Mouse (Mus musculus) thymus, postnatal 4 days (tissue): Measurements from ENCODE around the gene Rabgef1.

Experiments
- DNase-seq: peaks from one replicate; pipeline ENCODE4 v3.0.0; 2021

Rabgef1 gene

DNA sequence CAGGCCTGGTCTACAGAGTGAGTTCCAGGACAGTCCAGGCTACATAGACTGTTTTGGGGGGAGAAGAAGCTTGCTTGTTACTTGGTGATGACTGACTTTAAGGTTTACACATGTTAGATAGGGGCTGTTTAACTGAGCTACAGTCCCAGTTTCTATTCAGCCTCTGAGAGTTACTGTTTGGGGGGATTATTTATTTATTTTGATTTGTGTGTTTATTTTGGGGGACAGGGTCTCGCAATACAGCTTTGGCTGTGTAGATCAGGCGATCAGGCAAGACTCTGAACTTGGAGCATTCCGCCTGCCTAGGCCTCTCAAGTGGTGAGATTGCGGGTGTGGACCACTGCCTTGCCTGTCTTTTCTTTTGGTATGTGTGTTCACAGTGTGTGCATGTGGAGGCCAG is 1.4 kb downstream of the Rabgef1 start:
- no peak for DNase-seq

DNA sequence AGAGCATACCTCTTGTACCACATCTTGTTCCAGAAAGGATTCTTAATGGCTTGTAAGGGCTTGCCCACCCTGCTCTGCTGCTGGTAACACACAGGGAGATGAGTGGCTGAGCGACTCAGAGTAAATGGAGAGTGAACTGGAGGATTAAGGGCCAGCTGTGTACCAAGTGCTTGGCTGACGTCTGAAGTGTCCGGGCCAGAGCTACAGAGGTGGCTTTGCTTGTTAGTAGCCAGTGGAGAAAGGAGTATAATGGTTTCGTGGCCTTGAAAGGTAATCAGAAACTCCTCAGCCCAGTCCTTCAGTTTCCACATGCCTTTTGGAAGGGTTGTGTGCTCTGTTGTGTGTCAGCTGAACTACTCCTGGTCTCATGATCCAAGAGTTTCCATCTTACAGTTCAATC is 6.3 kb downstream of the Rabgef1 start:
- DNase-seq, result no peak

DNA sequence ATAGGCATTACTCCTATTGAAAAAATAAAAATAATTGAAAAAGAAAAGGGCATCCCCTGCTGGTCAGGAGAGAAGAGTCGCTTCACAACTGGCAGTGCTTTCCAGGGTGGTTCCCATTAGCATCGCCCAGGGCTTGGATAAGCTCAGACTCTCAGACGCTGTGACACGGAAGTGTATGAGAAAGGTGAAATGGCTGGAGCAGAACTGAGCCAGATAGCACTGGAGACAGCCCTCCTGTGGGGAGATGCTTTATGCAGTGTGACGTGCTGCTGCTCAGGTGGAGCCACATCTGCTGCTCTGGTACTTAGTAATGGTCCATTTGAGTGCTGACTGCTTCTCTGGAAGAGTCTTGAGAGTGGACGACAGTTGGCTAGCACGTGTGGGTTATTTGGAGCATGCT is 8.8 kb downstream of the Rabgef1 start:
- no peak for DNase-seq

DNA sequence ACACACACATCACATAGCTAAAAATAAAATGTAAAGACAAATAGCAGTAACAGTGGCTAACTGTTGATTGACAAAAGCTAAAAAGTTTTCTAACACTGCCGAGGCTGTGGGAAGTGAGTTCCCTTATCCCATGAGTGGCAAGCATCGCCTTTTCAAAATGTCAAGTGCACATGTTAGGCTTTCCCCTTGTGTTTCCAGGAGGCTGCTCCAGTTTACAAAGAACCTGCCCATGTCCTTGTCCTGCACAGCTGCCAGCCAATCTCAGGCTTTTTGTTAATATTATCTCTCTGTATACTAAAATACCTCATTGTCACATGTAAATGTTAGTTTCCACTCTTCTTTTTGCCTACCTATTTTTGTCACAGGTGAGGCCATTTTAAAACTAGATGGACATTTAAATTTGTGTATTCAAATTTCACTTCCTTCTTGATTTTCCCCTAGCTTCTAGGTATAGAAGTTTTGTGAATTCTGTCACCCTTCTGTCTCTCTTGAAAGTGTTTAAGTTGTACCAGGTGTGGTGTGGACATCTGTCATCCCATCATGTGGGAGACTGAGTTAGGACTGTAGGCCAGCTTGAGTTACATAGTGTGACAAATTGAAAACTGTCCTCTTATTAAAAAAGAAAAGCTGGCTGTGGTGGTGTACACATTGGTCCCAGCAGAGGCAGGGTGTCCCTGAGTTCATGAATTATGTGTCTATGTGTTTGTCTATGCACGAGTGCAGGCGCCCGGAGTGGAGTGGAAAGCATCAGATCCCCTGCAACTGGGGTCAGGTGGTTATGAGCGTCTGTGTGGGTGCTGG is 10.3 kb downstream of the Rabgef1 start:
- DNase-seq, result no peak

- no peak for DNase-seq
These were observed 10.9 kb downstream of the Rabgef1 start for GRCm38 (mm10) chr5:130182541-130182821.

DNA sequence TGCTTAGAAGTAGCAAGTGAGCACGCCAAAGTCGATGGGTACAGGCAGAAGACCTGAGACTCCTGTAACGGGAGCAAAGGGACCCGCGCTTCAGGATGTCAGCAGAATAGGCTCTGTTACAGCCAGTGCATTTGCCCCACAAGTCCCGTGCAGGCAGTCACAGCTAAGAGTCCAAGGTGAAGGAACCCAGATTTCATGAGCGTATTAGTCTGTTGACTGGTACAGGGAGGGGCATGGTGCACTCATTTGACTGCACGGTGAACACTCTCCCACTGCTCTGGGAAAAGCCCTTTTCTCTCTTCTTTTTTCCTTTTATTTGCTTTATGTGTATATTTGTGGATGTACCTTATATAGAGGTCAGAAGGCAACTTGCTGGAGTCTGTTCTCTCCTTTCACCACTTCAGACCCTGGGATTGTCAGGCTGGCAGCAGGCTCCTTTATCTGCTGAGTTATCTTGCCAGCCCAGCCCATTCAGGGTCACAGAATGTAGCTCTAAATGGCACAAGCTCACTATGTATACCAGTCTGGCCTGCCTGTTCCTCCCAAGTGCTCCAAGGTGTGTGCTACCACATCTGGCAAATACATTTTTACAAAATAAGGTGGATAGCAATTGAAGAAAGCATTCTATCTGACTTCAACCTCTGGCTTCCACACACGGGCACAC is 12.7 kb downstream of the Rabgef1 start:
- DNase-seq, result no peak

DNA sequence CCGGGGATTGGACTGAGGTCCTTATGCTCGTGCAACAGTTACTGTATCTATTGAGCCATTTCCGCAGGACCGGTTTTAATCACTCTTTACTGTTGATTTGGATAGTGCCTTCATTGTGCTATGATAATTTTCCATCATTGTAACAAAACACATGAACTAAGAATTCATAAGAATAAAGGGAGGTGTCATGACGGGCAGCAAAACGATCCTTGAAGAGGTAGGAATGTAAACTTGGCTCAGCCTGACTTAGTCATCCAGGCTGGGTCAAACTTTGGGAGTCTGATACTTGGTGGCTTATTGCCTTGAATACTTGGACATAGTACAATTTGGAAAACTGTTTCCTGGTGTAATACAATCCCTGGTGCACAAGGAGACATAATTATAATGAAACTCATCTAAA is 13.7 kb downstream of the Rabgef1 start:
- DNase-seq, result no peak

GRCm38 (mm10) chr5:130187383-130187782 is 15.8 kb downstream of the Rabgef1 start:
- DNase-seq, result no peak

DNA sequence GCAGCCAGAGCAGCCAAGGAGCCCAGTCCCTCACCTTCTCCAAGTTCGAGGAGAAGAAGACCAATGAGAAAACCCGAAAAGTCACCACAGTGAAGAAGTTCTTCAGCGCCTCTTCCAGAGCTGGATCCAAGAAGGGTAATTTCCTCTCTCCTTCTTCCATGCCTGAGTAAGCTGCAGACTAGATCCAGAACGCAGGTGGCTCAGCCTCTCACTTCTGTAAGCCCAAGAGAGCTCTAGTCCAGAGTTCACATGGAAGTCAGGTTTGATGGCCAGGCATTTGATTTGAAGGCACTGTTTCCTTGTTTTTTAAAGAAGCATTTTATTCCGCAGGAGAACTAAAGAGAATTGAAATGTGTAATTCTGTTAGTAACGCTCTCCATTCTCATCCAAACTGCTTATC is 19.3 kb downstream of the Rabgef1 start:
- no peak for DNase-seq

GRCm38 (mm10) chr5:130191865-130192264 is 20.3 kb downstream of the Rabgef1 start:
- DNase-seq, result no peak

DNA sequence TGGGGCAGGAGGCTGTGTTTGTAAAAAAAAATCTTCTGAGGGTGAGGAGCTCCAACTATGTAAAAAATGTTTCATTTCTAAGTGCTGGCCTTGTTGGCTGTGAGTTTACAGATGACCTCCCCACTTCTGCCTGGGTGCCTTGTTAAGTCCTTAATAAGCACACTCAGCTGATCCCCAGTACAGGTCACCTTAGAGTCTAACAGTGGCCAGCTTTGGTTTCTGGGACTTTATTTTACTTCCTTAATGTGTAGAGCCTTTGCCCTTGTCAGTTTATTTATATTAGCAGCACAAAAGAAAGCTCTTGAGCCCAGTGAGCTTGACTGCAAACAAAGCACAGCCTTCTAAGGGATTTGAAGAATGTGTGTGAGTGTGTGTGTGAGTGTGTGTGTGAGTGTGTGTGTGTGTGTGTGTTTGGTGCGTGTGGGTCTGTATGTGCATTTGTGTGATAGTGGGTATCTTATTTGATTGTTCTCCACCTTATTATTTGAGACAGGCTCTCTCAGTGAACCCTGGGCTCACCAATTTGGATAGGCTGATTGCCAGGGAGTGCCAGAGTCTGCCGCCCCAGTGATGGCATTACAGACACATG is 20.9 kb downstream of the Rabgef1 start:
- no peak for DNase-seq

GRCm38 (mm10) chr5:130193760-130194159 is 22.2 kb downstream of the Rabgef1 start:
- DNase-seq, result no peak

DNA sequence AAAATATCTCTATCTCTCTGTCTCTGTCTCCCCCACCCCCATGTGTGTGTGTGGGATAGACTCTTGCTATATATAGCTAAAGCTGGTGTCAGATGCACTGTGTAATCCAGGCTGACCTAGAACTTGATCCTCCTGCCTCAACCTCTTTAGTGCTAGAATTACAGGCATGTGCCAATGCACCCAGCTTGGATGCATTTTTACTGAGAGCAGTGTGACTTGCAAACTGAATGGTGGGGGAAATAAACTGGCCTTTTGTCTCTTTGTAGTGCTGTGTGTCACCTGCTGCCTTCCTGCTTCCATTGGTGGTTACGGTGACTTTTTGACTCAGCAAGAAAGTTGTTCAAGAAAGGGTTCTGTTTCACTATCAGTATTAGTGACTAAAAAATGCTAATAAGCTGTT is 24.7 kb downstream of the Rabgef1 start:
- DNase-seq, result no peak

DNA sequence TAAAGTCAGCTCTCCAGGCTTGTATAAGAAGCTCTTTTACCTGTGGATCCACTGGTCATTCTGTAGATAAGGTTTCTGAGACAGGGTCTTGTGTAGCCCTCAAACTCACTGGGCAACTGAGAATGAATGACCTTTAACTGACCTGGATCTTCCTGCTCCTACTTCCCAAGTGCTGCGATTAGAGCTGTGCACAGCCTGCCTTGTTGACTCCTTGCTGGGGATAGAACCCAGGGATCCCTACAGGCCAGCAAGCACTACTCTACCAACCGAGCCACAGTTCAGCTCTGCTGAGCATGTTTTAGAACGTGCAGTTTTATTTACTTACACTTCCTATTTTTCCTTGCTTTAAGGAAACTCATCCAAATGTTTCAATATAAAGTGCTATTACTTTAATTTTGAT is 25.9 kb downstream of the Rabgef1 start:
- DNase-seq, result no peak

DNA sequence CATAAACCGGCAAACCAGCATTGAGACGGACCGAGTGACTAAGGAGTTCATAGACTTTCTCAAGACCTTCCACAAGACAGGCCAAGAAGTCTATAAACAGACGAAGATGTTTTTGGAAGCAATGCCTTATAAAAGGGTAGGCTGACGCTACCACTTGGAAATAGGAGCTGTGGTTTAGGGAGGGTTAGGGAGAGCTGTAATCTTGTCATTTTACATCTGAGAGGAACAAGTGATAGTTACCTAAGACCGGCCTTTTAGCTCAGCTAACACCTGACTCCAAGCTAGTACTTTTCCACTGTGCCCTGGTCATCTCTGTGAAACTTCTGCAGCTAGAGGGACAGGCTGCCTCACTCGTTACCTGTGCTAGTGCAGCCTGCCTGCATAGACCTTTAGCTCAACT is 26.4 kb downstream of the Rabgef1 start:
- no peak for DNase-seq

DNA sequence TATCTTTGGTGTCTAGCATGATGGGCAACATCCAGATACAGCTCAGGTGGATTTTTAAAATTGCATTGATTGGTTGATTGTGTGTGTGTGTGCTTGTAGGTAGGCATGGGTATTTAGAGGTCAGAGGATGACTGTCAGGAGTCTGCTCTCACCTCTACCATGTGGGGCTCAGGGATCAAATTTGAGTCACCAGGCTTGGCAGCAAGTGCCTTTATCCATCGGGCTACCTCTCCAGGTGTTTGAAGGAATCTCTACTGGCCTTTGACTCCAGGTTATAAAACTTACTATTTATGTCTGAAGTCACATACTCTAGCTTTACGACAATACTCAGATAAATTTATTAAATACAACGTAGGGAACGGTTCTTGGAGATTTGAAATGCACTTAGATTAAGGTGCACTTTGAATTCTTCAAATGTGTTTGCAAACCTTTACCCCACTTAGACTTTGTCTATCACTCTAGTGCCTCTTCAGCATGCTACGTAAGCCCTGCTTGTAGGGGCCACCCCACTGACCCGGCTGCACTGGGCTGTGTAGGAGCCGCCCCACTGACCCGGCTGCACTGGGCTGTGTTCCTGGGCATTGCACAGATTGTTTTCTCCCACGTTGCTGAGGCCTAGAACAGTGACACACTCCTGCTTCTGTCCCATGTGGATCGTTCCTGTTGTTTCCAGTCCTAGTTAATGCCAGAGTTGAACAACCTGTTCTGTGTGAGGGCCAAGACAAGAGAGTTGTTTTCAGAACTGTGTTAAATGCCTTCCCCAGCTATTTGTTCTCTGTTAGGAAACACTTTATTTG is 28.8 kb downstream of the Rabgef1 start:
- DNase-seq, result no peak

- no peak for DNase-seq
These were observed 32.4 kb downstream of the Rabgef1 start for GRCm38 (mm10) chr5:130203948-130204347.

- no peak for DNase-seq
These were observed 33.0 kb downstream of the Rabgef1 start for GRCm38 (mm10) chr5:130204560-130204959.

DNA sequence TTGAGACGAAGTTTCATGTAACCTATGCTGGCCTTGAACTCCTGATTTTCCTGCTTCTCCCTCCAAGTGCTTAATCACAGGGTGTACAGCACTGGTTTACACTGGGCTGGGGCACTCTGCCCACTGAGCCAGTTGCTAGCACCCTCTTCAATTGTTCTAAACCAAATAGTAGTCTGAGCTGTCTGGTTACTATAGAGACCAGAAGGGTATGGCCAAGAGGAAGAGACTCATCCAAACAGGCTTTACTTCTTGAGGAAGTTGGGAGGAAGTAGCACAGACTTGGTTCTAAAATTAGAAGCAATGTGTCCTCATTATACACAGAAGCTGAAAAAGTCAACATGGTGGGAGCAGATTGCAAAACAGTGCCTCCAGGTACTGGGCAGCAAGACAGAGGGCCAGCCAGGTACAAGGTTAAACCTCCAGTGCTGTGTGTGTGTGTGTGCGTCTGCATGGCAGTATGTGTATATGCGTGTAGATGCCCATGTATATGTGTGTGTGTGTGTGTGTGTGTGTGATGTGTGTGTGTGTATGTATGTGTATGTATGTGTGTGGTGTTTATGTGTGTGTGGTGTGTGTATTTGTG is 33.9 kb downstream of the Rabgef1 start:
- DNase-seq, result no peak

DNA sequence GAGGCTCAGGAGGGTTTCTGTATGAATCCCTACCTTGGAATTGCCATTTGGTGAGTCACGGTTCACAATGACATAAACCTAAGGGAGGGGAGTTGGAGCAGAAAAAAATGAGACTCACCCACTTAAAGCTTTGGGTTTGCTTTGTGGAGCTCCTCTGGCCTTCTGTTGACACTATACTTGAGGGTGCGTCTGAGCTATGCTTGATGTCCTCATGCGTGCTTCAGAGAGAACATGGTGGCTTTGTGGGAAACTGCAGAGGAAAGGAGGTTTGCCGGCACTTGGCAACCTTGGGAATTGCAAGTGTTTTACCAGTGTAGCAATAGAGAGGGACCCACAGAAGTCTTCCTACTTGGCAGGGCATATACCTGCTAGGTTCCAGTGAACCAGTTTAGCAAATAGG is 35.7 kb downstream of the Rabgef1 start:
- DNase-seq, result no peak

- no peak for DNase-seq
These were observed 41.4 kb downstream of the Rabgef1 start for GRCm38 (mm10) chr5:130212956-130213355.

GRCm38 (mm10) chr5:130216781-130217180 is 45.2 kb downstream of the Rabgef1 start, which contains the start of gene Tmem248:
Gene Tmem248, plus strand, starts transcription at chr5:130217081.
- no peak for DNase-seq

GRCm38 (mm10) chr5:130217406-130217805 is 45.8 kb downstream of the Rabgef1 start:
- no peak for DNase-seq
